Mouse (Mus musculus) spleen, postnatal 4 days (tissue): ENCODE measurements around the gene Akt1.
A peak's percentile ranks its signal among the peaks of the same experiment; 100 is the strongest.

Source experiments
- DNase-seq, 2 experiments: peaks; one replicate each; pipeline ENCODE4 v3.0.0; 2022; ENCODE audit warnings: low spot score in 2 of 2

Akt1 gene

GRCm38 (mm10) chr12:112693185-112694126 is 18.8 kb upstream of the Akt1 start:
- peak; percentile 89 to 96 for DNase-seq

DNA sequence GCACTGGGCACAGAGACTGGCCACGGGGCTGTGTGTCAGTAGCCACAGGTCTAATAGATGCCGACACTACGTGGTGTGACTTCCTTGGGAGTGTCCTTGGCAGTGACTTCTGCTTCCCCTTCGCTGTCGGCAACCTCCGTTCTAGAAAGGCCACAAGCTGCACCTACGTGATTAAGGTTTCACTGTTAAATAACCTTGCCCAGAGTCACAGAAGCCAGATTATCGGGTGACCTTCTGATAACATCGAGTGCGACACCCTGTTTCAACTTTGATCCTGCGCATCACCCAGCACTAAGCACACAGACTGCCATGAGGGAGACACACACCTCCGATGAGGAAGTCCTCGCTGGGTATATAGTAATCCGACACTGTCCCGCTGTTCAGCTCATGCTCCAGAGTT is 13.8 kb upstream of the Akt1 start:
- no peak for DNase-seq

DNA sequence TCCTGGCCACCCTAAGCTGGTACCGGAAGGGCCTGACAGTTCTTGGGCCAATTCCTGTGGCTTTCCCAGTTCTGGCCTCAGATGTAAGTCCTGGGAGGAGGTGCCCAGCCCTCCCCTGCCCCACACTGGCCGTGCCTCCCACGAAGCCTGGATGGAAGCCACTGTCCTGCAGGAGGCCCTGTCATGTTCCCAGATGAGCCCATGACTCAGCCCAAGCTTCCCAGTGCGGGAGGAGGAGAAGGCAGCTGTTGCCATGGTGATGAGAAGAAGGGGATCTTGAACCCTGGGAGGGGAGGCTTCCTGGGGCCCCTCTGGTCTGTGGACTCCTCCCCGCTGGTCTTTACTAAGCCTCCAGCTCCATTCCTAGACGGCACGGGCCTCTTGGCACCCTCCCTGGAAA is 8.7 kb upstream of the Akt1 start:
- DNase-seq, result no peak

DNA sequence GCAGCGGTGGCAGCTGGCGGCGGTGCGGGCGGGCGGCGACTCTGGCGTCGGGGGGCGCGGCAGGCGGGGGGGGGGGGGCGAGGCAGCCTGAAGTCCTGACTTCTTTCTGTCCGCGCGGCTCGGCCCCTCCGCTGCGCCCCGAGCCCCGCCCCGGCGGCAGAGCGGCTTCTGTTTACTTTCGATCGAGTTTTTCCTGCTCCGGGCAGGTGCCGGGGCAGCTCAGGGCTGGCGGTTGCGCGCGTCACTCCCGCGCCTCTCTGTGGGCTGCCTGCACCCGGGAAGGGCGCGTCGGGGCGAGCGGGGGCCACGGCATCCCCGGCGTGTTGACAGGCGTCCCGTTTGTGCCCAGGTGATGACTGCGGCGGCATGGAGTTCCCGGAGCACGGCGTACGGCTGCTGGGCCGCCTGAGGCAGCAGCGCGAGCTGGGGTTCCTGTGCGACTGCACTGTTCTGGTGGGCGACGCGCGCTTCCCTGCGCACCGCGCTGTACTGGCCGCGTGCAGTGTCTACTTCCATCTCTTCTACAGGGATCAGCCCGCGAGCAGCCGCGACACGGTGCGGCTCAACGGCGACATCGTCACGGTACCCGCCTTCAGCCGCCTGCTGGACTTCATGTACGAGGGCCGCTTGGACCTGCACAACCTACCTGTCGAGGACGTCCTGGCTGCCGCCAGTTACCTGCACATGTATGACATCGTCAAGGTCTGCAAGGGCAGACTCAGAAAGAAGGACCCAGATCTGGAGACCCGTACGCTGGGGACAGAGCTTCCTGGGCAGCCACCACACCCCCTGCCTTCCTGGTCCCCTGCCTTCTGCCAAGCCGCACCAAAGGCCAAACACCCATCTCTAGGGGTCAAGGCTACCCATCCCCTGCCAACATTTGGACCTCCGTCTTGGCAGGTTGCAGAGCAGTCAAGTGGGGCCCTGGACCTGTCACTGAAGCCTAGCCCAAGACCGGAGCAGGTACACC is 4.6 kb upstream of the Akt1 start:
- peak in 1 of 2 experiments; percentile 71 for DNase-seq

GRCm38 (mm10) chr12:112678555-112679026 is 3.9 kb upstream of the Akt1 start, which contains the start of gene Zbtb42:
TSS of gene Zbtb42 (plus strand) at chr12:112678828.
- peak in 1 of 2 experiments; percentile 75 for DNase-seq

DNA sequence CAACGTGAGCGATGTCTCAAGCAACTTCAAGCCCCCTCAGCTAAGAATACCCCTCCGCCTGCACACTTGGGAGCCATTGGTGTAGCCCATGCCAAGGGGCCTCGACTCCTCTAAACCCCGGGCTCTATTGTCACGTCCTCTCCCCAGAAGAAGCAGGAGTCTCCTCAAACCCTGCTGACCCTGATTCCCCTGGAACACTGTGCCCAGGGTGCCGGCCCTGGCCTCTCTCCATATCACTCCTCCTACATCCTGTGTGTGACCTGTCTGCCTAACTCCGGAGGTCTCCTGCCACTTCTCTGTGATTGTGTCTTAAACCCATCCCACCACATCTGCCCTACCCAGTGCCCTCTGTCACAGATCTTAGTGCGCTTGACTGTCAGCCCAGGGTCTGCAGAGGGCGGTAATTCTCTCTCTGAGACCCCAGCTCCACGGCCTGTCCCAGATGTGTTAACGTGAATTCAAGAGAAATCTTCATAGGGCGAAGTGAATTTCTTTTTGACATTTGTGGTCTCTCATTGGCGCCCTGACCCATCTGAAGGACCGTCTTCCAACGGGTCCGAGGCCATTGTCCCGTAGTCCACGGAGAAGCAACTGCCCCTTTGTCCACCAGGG is 3.4 kb upstream of the Akt1 start:
- no peak for DNase-seq

GRCm38 (mm10) chr12:112677076-112677475 is 2.4 kb upstream of the Akt1 start:
- no peak for DNase-seq

- DNase-seq, result peak; percentile 82 to 93
Observed at GRCm38 (mm10) chr12:112675245-112676035, 756 bp upstream of the Akt1 start.

DNA sequence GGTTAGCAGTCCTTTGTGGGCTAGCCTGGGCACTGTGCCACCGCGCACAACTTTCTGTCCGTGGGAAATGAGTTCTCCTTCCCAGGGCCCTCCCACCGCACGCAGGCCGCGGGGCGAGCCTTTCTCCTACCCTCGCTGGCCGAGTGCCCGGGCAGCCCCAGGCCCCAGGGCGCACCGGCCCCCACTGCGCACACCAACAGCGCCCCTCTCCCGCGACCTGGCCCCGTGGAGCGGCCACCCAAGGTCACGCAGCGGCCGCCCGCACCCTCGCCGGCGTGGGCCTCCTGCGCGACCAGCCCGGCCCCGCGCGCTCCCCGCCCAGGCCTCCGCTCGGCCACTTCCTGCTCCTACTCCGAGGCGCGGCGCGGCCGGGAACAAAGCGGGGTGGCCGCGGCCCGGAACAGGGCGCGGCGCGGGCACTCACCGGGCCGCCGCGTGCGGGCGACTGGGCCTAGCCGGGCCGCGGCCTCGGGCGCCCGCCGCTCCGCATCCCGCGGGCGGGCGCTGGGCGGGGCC is 1.1 kb downstream of the Akt1 start:
- peak; percentile 41 to 78 for DNase-seq

- DNase-seq, result peak in 1 of 2 experiments; percentile 73
Observed at GRCm38 (mm10) chr12:112672744-112673575, 1.7 kb downstream of the Akt1 start.

- no peak for DNase-seq
Observed at GRCm38 (mm10) chr12:112671891-112672290, 2.8 kb downstream of the Akt1 start.

DNA sequence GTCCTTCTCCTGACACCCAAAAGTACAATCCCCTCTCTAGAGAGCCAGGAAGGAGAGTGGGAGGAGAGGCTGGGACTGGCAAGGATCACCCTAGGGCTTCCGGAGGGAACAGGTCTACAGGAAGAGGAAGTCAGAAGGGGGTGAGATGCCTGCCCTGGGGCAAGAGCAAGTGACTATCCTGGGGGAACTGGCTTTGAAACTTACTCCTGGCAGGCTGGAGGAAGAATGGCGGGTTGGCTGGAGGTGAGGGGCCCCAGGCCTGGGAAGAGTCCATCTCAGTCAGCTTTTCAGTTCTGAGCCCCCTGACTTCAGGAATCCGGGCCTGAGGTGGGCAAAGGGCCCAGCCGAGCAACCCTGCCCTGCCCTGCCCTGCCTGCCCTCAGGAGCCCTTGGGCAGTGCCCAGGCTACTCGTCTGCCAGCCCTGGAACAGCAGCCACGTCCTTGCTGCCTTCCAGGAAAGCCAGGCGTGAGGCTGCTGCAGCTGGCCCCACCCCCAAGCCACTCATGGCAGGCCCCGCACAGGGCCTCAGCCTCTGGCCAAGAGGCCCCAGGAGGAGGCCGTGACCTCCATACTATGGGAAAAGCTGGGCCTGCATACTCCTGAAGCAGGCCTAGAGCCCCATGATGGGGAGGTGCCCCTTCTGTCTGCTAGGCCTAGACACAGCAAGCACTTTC is 3.8 kb downstream of the Akt1 start:
- DNase-seq, result no peak

GRCm38 (mm10) chr12:112667619-112668297 is 6.9 kb downstream of the Akt1 start:
- DNase-seq, result no peak

DNA sequence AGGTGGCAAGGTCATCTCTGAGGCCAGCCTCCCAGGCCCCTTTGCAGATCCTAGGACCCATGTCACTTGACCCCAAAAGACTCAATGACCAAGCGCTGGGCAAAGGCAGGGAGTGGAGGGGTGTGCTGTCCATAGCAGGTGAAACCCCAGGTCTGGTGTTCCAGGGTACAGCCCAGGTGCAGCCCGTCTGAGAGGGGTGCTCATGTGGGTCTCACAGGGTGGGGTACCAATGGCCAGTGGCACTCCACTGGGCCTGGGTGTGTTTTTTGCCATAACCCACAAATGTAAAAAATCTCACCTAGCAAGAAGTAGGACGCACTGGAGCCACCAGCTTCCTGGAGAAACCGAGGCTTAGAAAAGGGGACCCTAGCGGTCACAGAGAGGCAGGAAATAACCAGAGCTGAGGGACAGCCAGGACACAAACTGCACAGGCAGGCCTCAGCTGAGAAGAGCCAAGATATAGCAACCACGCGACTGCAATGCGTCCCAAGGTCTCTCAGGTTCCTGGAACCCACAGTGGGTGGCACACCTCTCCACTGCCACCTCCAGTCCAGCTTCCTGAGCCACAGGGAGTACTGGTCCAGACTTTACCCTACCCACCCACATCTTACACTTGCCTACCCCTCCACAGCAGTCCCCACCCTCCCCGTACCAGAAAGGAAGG is 8.7 kb downstream of the Akt1 start:
- DNase-seq, result no peak

GRCm38 (mm10) chr12:112665445-112665844 is 9.2 kb downstream of the Akt1 start:
- no peak for DNase-seq

- no peak for DNase-seq
Observed at GRCm38 (mm10) chr12:112664656-112665055, 10.0 kb downstream of the Akt1 start.

DNA sequence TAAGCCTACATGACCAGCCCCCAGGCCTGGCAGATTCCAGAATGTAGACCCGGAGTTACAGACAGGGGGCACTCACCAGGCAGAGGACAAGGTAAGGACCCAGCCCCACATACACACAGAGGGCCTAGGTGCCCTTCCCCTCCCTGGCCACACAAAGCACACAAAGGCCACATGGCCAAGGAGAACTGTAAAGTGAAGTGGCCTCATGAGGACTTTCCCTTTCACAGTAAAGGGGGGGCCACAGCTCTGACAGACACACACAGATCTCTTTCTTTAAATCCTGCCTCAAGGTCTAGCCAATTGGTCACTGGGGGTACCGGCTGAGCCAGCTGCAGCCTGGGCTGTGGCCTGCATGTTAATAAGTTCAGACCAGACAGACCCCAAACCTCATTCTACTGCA is 10.6 kb downstream of the Akt1 start:
- no peak for DNase-seq

- no peak for DNase-seq
Observed at GRCm38 (mm10) chr12:112663716-112664115, 11.0 kb downstream of the Akt1 start.
